Mouse (Mus musculus): ENCODE data around the gene Kdm4c. TPM values are rescaled to one million over a fixed set of nuclear protein-coding genes. Genes with fewer than 3 reads are reported as not detected.

The Kdm4c gene
- polyA plus RNA-seq, 1 experiment, result 4.8 TPM

GRCm38 (mm10) chr4:74252245-74253105 lies 10.2 kb downstream of the Kdm4c start:
- Histone ChIP-seq H3K4me3 (peak overlapping the region; percentile 75), H3K27me3 (ENCODE audit: control insufficient read depth, insufficient read depth, insufficient read length) (no peaks in the 10 kb centered on the region), H3ac (ENCODE audit: control insufficient read depth, insufficient read length) (peak overlapping the region; percentile 80), H3K79me2 (ENCODE audit: control insufficient read depth, insufficient read depth) (peaks cover 49% of the 10 kb centered on the region), H3K36me3 (ENCODE audit: control insufficient read depth, insufficient read depth) (no peaks in the 10 kb centered on the region), H3K4me2 (ENCODE audit: low read depth) (peak overlapping the region; percentile 88)
- TF ChIP-seq POLR2A (IDR thresholded peaks at IDR 0.05; ENCODE audit: insufficient read length, low read depth) (no peak), MYOG (IDR thresholded peaks at IDR 0.05; ENCODE audit: control insufficient read depth in 1 of 3, insufficient read depth in 1 of 3, insufficient read length in 2 of 3, low read depth in 2 of 3) (peak in 1 of 3 experiments; percentile 23), TCF3 (IDR thresholded peaks at IDR 0.05; ENCODE audit: insufficient read length, low read depth) (no peak), MYOD1 (IDR thresholded peaks at IDR 0.05; ENCODE audit: control insufficient read depth in 1 of 3, insufficient read length in 2 of 3, low read depth in 2 of 3) (no peak), E2F4 (IDR thresholded peaks at IDR 0.05; ENCODE audit: insufficient read depth) (no peak)

GRCm38 (mm10) chr4:74257882-74258281 lies 15.6 kb downstream of the Kdm4c start:
- H3K36me3 ChIP-seq (ENCODE audit: control insufficient read depth, insufficient read depth), result peaks cover 3% of the 10 kb centered on the region
- no peak for TF ChIP-seq REST (IDR thresholded peaks at IDR 0.05; ENCODE audit: insufficient read depth, insufficient read length)
- no peak overlapping the region for H3K4me2 ChIP-seq (ENCODE audit: low read depth)
- no peak overlapping the region for H3K4me3 ChIP-seq
- no peak overlapping the region for H3ac ChIP-seq (ENCODE audit: control insufficient read depth, insufficient read length)
- no peaks in the 10 kb centered on the region for H3K27me3 ChIP-seq (ENCODE audit: control insufficient read depth, insufficient read depth, insufficient read length)
- H3K79me2 ChIP-seq (ENCODE audit: control insufficient read depth, insufficient read depth), result peaks cover 92% of the 10 kb centered on the region

GRCm38 (mm10) chr4:74258538-74258937 lies 16.2 kb downstream of the Kdm4c start:
- Histone ChIP-seq H3ac (ENCODE audit: control insufficient read depth, insufficient read length) (no peak overlapping the region), H3K36me3 (ENCODE audit: control insufficient read depth, insufficient read depth) (peaks cover 8% of the 10 kb centered on the region), H3K4me3 (no peak overlapping the region), H3K27me3 (ENCODE audit: control insufficient read depth, insufficient read depth, insufficient read length) (no peaks in the 10 kb centered on the region), H3K79me2 (ENCODE audit: control insufficient read depth, insufficient read depth) (peaks cover 92% of the 10 kb centered on the region), H3K4me2 (ENCODE audit: low read depth) (no peak overlapping the region)
- TF ChIP-seq REST (IDR thresholded peaks at IDR 0.05; ENCODE audit: insufficient read depth, insufficient read length) (no peak), POLR2AphosphoS2 (IDR thresholded peaks at IDR 0.05; ENCODE audit: insufficient read length, low read depth) (no peak), SRF (IDR thresholded peaks at IDR 0.05; ENCODE audit: control insufficient read depth, insufficient read length, low read depth) (no peak), MYOD1 (IDR thresholded peaks at IDR 0.05; ENCODE audit: control insufficient read depth in 1 of 3, insufficient read length in 2 of 3, low read depth in 2 of 3) (no peak), MYOG (IDR thresholded peaks at IDR 0.05; ENCODE audit: control insufficient read depth in 1 of 3, insufficient read depth in 1 of 3, insufficient read length in 2 of 3, low read depth in 2 of 3) (no peak), POLR2A (IDR thresholded peaks at IDR 0.05; ENCODE audit: insufficient read length, low read depth) (no peak), TCF12 (IDR thresholded peaks at IDR 0.05; ENCODE audit: insufficient read depth, poor library complexity, severe bottlenecking) (no peak), TCF3 (IDR thresholded peaks at IDR 0.05; ENCODE audit: insufficient read length, low read depth) (no peak)

- no peak overlapping the region for H3ac ChIP-seq (ENCODE audit: control insufficient read depth, insufficient read length)
- peaks cover 89% of the 10 kb centered on the region for H3K79me2 ChIP-seq (ENCODE audit: control insufficient read depth, insufficient read depth)
- no peak overlapping the region for H3K4me2 ChIP-seq (ENCODE audit: low read depth)
- TF ChIP-seq USF1 (IDR thresholded peaks at IDR 0.05; ENCODE audit: low read depth), result no peak
- TF ChIP-seq MYOG (IDR thresholded peaks at IDR 0.05; ENCODE audit: control insufficient read depth in 1 of 3, insufficient read depth in 1 of 3, insufficient read length in 2 of 3, low read depth in 2 of 3), result no peak
- TF ChIP-seq E2F4 (IDR thresholded peaks at IDR 0.05; ENCODE audit: insufficient read depth), result no peak
- TF ChIP-seq CEBPB (IDR thresholded peaks at IDR 0.05; ENCODE audit: insufficient read depth, poor library complexity, severe bottlenecking), result no peak
- TF ChIP-seq REST (IDR thresholded peaks at IDR 0.05; ENCODE audit: insufficient read depth, insufficient read length), result no peak
- TF ChIP-seq POLR2AphosphoS2 (IDR thresholded peaks at IDR 0.05; ENCODE audit: insufficient read length, low read depth), result no peak
- TF ChIP-seq POLR2A (IDR thresholded peaks at IDR 0.05; ENCODE audit: insufficient read length, low read depth), result no peak
- no peak for TF ChIP-seq TCF12 (IDR thresholded peaks at IDR 0.05; ENCODE audit: insufficient read depth, poor library complexity, severe bottlenecking)
- TF ChIP-seq TCF3 (IDR thresholded peaks at IDR 0.05; ENCODE audit: insufficient read length, low read depth), result no peak
- no peak for TF ChIP-seq MAX (IDR thresholded peaks at IDR 0.05; ENCODE audit: low read depth)
- TF ChIP-seq MYOD1 (IDR thresholded peaks at IDR 0.05; ENCODE audit: control insufficient read depth in 1 of 3, insufficient read length in 2 of 3, low read depth in 2 of 3), result no peak
- no peak for TF ChIP-seq SRF (IDR thresholded peaks at IDR 0.05; ENCODE audit: control insufficient read depth, insufficient read length, low read depth)
- peaks cover 12% of the 10 kb centered on the region for H3K36me3 ChIP-seq (ENCODE audit: control insufficient read depth, insufficient read depth)
- no peak overlapping the region for H3K4me3 ChIP-seq
- no peaks in the 10 kb centered on the region for H3K27me3 ChIP-seq (ENCODE audit: control insufficient read depth, insufficient read depth, insufficient read length)
Measured at GRCm38 (mm10) chr4:74259331-74259730, 17.0 kb downstream of the Kdm4c start.

- no peak overlapping the region for H3K4me2 ChIP-seq (ENCODE audit: low read depth)
- TF ChIP-seq TCF12 (IDR thresholded peaks at IDR 0.05; ENCODE audit: insufficient read depth, poor library complexity, severe bottlenecking) (no peak), USF1 (IDR thresholded peaks at IDR 0.05; ENCODE audit: low read depth) (no peak), MYOD1 (IDR thresholded peaks at IDR 0.05; ENCODE audit: control insufficient read depth in 1 of 3, insufficient read length in 2 of 3, low read depth in 2 of 3) (no peak), SRF (IDR thresholded peaks at IDR 0.05; ENCODE audit: control insufficient read depth, insufficient read length, low read depth) (no peak), TCF3 (IDR thresholded peaks at IDR 0.05; ENCODE audit: insufficient read length, low read depth) (no peak), MYOG (IDR thresholded peaks at IDR 0.05; ENCODE audit: control insufficient read depth in 1 of 3, insufficient read depth in 1 of 3, insufficient read length in 2 of 3, low read depth in 2 of 3) (no peak), E2F4 (IDR thresholded peaks at IDR 0.05; ENCODE audit: insufficient read depth) (no peak), POLR2A (IDR thresholded peaks at IDR 0.05; ENCODE audit: insufficient read length, low read depth) (no peak), POLR2AphosphoS2 (IDR thresholded peaks at IDR 0.05; ENCODE audit: insufficient read length, low read depth) (no peak), REST (IDR thresholded peaks at IDR 0.05; ENCODE audit: insufficient read depth, insufficient read length) (no peak), MAX (IDR thresholded peaks at IDR 0.05; ENCODE audit: low read depth) (no peak), CEBPB (IDR thresholded peaks at IDR 0.05; ENCODE audit: insufficient read depth, poor library complexity, severe bottlenecking) (no peak)
- peaks cover 80% of the 10 kb centered on the region for H3K79me2 ChIP-seq (ENCODE audit: control insufficient read depth, insufficient read depth)
- no peak overlapping the region for H3ac ChIP-seq (ENCODE audit: control insufficient read depth, insufficient read length)
- H3K36me3 ChIP-seq (ENCODE audit: control insufficient read depth, insufficient read depth), result peaks cover 12% of the 10 kb centered on the region
- no peak overlapping the region for H3K4me3 ChIP-seq
- no peaks in the 10 kb centered on the region for H3K27me3 ChIP-seq (ENCODE audit: control insufficient read depth, insufficient read depth, insufficient read length)
Measured at GRCm38 (mm10) chr4:74261879-74262278, 19.6 kb downstream of the Kdm4c start.

All from myocyte (in vitro differentiated cells).